Mouse (Mus musculus) T-helper 17 cell (primary cell): ENCODE results near the gene Tst.

Experiments
- in situ Hi-C, 2 experiments: fragments of 300-600 bp; cut with MboI, MseI; formaldehyde crosslinking; loops; 1 replicate in 1 of 2; 2 replicates in 1 of 2; pipeline ENCODE4 v1.15.1; 2025; ENCODE audit warnings: high pct_unique_total_duplicates in 2 of 2

Gene Tst

GRCm38 (mm10) chr15:78385564-78385963 is 20.1 kb downstream of the Tst start:
- in situ Hi-C loops: no loop called here

- in situ Hi-C loops: no loop called here
Observed at GRCm38 (mm10) chr15:78384220-78385116, 21.2 kb downstream of the Tst start.

DNA sequence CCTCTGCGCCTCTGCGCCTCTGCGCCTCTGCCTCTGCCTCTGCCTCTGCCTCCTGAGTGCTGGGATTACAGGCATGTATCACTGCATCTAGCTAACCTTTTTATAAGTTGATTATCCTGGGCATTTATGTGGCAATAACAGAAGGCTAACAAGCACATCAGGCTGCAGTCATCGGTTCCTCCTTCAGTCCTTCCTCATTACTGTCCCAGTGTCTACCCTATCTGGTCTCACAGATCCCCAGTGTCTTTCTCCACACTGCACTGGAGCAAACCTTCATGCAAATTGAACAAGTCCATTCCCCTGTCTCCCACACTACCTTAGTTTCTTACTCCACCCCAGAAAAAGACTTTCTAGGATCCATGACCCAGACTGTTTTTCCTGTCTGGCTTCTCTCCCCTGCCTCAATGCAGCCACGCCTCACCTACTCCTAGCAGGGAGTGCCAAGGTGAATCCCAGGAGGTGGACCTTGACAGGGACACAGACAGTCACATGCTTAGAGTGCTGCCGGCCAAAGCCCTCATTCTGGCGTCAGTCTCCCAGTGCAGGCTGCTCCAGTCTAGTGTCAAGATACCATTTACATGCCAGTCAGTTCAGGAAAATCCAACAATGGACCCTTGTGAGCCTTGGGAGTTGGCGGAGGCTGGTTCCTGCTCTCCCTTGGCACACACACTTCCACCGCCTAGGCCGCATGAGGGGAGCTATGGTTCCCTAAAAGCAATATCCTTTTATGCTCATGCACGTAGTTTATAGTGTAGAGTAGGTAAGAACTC is 22.1 kb downstream of the Tst start:
- in situ Hi-C loops: no loop called here

DNA sequence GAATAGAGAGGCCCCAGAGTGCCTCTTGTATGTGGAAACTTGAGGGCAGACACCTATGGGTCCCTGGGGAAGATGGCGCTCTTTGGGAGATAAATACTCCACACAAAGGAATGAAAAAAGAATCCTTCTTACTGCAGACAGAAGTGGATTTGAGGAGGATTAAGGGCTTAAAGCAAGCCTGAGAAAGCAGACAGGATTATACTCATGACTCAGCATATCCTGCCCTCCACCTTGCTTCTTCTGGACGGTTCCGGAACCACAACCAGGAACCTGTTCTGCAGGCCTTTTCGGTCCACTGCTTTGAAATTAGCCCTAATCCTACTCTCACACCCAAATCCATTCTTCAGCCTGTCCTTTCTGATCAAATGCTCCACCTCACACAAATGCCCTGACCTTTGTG is 23.6 kb downstream of the Tst start:
- in situ Hi-C loops: no loop called here

GRCm38 (mm10) chr15:78380741-78381140 is 25.0 kb downstream of the Tst start:
- in situ Hi-C loops: no loop called here

DNA sequence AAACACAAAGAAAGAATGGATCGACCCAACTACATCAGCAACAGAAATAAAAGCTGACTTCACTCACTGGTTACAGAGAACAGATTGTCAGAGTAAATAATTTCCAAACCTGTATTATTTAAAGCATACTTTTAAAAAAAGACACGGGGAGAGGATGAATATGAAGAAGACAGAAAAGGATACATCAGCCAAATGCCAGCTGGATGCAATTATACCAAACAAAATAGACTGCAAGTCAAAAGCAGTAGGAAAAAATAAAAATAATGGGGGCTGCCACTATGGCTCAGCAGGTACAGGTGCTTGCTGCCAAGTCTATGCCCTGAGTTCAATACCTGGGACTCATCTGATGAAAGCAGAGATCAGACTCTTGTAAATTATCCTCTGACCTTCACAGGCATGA is 25.5 kb downstream of the Tst start:
- in situ Hi-C loops: no loop called here

DNA sequence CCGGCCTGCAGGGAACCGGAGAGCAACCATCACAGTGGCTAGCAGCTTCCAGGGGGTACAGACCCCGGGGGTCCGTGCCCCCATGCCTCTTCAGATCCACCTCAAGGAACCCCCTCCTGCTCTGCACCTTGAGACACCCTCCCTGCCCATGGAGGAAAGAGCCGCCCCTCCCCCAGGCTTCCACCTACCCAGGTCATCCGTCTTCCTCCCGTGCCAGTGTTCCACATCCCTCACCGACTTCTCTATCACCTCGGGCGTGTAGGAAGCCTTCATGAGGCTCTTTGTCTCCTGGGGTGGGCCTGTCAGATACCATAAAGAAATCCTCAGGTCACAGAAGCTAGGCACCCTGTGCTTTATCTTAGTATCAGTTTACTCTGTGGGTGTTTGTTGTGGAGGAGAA is 27.2 kb downstream of the Tst start:
- in situ Hi-C loops: no loop called here

DNA sequence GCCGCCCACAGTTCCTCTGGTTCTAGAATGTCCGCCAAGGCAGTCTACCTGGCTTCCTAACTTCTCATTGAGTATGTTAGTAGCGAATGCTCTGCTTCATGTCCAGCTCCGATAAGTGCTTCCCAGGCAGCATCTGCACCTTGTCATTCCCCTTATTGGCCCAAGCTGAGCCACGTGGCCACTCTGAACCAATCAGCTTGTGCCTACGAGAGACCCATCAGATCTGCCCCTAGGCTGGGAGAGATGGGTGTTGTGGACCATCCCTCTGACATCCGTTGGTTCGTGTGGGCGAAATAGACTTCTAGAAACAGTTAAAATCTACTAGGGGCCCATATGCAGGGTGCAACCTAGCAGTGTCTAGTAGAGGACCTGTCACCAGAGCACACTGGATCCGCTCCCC is 27.8 kb downstream of the Tst start:
- in situ Hi-C loops: no loop called here

GRCm38 (mm10) chr15:78374204-78374603 is 31.5 kb downstream of the Tst start:
- in situ Hi-C loops: no loop called here

DNA sequence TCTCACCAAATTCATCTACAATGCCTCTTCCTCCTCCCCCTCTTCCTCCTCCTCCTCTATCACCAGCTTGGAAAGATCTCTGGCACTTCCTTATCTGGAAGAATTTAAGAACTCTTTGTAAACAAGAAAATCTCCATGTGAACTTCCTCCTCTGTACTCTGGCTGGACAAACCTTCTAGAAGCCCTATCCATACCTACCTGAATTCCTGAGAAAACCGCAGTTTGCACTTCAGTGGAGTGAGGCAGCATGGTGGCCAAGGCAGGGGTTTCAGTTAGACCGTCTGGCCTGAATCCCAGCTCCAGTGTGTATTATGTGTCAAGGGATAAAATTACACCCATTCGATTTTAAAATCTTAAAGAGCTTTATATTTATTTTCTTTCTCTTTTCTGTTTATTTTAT is 32.9 kb downstream of the Tst start:
- in situ Hi-C loops: no loop called here

DNA sequence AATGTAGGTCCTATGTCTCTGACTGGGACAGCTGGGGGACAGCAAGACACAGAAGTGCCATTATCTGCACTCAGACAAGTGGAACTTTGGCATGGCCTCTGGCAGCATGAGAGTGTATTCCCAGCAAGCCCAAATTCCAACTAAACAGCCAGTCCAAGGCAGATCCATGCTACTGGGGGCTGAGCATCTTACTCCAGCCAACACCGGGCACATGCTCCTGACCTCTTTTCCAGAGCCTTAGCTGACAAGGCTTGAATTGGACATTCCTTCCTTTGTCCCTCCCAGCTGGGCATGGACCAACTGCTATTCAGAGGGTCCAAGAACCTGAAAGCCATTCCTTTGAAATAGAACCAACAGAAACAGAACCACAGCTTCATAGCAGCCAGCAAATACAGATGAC is 36.1 kb downstream of the Tst start:
- in situ Hi-C loops: no loop called here

- in situ Hi-C loops: no loop called here
Observed at GRCm38 (mm10) chr15:78368926-78369346, 36.8 kb downstream of the Tst start.

DNA sequence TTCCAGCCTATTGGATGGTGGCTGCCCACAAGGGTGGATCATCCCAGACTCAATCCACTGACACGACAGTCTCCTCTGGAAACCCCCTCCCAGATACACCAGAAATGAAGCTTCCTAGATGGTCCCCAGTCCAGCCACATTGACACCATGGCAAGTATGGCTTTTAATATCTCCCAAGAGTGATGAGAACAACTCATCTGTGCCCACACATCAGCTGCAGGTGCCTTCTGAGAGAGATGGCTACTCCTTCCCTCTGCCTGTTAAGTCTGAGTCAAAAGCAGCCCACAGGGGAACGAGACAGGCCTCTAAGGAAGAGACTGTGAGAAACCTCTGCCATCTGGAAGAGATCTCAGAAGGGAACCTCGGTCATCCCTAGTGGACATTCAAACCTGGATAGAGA is 37.9 kb downstream of the Tst start:
- in situ Hi-C loops: no loop called here

DNA sequence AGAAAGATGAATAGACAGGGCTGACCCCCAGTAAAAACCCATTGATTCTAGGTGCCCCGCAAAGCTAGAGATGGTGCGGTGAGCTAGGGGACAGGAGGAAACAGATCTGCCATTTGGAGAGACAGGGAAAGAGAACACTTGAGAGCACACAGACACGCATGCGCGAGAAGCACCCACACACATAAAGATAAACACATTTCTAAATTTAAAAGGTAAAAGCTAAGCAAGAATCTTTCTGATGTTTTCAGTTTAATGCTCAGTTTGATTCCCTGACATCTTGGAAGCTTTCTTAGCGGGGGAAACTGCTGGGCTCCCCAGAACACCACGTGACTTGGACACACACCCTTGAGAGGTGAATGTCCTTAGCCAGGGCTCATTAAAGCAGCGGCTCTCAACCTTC is 38.8 kb downstream of the Tst start:
- in situ Hi-C loops: no loop called here

GRCm38 (mm10) chr15:78365916-78366315 is 39.8 kb downstream of the Tst start:
- in situ Hi-C loops: no loop called here

DNA sequence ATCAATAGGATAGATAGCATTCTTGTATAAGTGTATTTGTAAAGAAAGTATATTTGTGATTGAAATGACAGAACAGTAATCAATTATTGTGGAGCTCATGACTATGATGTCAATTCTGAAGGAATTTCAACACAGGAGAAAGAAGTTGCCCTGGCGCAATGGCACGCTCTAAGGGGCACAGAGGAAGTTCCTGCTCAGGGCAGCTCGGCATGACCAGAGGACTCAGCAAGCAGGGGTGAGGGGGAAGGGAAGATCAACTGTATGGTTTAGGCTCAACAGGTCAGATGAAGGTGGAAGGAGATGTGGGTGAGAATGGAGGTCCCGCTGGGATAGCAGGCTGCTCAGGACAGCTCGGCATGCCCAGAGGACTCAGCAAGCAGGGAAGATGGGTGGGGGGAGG is 50.2 kb downstream of the Tst start:
- in situ Hi-C loops: loop anchor here in 1 of 2 experiments (10.0 kb wide), 1 partner anchor 189 kb away; the partner anchor contains the start of gene Sstr3

DNA sequence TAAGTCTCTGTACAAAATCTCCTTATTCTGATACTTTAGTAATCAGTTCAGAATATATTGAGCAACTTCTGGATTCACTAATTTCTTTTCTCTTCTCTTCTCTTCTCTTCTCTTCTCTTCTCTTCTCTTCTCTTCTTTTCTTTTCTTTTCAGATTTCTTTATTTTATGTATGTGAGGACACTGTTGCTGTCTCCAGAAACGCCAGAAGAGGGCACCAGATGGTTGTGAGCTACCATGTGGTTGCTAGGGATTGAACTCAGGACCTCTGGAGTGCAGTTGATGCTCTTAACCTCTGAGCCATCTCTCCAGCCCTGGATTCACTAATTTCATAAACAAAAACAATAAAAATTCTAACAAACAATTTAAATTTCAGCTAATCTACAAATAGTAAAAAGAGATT is 50.7 kb downstream of the Tst start:
- in situ Hi-C loops: loop anchor here in 1 of 2 experiments (10.0 kb wide), 1 partner anchor 190 kb away; the partner anchor contains the start of gene Sstr3

- in situ Hi-C loops: loop anchor here in 1 of 2 experiments (10.0 kb wide), 1 partner anchor 193 kb away; the partner anchor contains the start of gene Sstr3
Observed at GRCm38 (mm10) chr15:78351586-78352165, 54.0 kb downstream of the Tst start.
